Mouse (Mus musculus) right cerebral cortex, postnatal 36 days (tissue): ENCODE data around the gene Myo9b.

Experiments
- DNase-seq, 2 experiments: peaks; one replicate each; pipeline ENCODE4 v3.0.0; 2022; ENCODE audit warnings: low spot score in 2 of 2, mixed read lengths in 1 of 2

The Myo9b gene

DNA sequence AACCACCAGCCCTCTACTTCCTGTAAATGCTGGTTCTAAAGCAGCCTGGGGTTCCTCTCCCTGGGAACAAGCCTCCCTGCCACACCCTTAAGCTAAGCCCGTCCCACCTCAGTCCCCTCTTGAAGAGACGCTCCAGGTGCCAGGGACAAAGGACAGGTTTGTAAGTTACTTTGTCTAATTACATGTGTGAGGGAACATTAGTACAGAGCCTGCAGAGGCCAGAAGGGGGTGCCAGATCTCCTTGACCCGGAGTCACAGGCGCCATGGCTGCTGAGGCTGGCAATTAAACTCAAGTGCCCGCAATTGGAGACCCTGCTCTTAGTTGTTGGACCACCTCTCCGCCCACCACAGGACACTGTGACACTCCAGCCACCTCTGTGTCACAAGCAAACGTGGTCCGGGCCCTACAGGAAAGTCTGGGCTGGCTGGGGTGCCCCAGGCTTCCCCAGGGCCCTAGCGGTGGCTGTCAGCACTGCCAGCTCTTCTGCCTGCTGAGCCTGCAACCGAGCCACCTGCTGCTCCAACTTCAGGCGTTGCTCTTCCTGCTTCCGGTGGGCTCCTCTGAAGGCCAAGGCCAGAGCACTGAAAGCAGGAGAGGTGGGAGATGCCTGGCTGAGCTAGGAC, 112.8 kb downstream of the Myo9b start:
- no peak for DNase-seq

GRCm38 (mm10) chr8:71388267-71388666, 115.8 kb downstream of the Myo9b start:
- DNase-seq = no peak

DNA sequence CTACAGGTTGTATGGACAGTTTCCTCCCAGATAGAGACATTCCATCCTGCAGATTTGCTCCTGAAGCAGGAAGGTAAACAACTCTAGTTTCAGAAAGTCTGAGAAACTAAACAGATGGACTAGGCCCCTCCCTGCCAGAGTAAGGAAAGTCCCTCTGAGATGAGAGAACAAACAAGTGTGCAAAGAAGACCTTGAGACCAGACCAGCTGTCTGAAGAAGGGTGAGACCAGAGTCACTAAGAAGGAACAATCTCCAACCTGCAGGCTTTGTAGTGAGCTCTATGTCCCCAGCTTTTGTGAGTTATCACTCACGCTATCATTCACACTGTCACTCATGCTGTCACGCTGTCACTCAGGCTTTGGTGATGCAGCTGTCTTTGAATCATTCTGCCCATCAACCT, 119.2 kb downstream of the Myo9b start:
- no peak for DNase-seq

GRCm38 (mm10) chr8:71392391-71392790, 119.9 kb downstream of the Myo9b start:
- no peak for DNase-seq

DNA sequence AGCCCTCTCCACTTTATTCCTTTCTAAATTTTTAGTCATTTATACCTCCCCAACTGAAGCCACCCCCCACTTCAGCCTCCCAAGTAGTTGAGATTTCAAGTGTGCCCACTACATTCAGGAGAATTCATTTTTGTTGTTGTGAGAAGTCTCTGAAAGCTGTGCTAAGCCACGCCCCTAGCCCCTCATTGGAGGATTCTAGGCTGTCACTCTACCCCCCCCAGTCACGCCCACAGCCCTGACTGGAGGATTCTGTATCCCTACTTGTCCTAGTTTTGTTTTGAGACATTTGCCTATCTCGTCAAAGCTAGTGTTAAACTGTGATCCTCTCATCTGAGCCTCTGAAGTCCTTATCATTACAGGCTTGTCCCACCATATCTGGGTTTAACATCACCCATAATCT, 120.4 kb downstream of the Myo9b start:
- no peak for DNase-seq

DNA sequence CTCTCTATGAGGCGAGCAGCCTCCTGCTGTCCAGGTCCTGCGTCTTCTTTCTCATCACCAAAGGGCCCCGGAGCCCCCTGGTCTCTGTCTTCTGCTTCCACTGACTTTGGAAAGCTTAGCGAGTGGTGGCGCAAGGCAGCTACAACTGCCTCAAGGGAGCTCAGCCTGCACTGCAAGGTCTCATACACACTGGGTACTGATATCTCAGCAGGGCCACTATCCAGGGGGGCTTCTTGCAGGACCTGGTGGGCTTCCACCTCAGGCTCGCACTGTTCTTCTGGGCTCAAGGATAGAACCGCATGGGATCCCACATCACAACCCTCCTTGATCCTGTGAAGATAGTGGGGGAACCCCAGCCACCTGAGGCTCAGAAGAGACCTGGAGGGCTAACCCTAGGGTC, 122.0 kb downstream of the Myo9b start:
- peak in 1 of 2 experiments; percentile 0 for DNase-seq

DNA sequence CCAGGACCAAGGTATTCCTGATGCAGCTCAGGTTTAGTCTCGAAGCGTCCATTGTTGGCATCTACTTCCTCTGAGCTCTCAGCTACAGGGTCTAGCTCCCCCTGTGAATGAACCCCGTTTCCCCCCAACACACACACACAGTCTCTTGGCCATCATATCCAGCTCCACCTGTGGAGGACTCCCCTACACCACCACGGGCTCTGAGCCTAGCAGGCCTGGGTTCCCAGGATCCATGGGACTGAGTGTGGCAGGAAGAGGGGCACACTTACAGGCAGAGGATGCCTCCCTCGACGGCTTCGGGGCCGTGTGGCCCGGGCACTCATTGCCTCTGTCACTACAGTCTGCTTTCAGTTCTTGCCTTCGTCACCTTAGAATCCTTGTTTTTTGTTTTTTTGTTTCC, 122.6 kb downstream of the Myo9b start:
- no peak for DNase-seq

- DNase-seq = no peak
Measured at GRCm38 (mm10) chr8:71395629-71396028, 123.1 kb downstream of the Myo9b start, which contains the start of gene Ushbp1. Gene Ushbp1, minus strand, starts transcription at chr8:71395802.

- peak; percentile 91 to 96 for DNase-seq
Measured at GRCm38 (mm10) chr8:71396639-71397305, 124.3 kb downstream of the Myo9b start, which contains the start of gene Babam1. Gene Babam1, plus strand, starts transcription at chr8:71396861.

DNA sequence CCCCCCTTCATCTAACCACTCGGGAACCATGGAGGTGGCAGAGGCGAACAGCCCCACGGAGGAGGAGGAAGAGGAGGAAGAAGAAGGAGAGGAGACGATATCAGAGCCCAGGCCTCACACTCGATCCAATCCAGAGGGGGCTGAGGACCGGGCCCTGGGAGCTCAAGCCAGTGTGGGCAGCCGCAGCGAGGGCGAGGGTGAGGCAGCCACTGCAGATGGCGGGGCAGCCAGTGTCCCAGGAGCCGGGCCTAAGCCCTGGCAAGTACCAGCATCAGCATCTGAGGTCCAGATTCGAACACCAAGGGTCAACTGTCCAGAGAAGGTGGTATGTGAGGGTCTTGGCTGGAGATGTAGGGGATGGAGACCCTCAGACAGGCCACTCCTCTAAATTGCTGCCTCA, 125.2 kb downstream of the Myo9b start:
- DNase-seq = no peak

- no peak for DNase-seq
Measured at GRCm38 (mm10) chr8:71400826-71401225, 128.3 kb downstream of the Myo9b start.

DNA sequence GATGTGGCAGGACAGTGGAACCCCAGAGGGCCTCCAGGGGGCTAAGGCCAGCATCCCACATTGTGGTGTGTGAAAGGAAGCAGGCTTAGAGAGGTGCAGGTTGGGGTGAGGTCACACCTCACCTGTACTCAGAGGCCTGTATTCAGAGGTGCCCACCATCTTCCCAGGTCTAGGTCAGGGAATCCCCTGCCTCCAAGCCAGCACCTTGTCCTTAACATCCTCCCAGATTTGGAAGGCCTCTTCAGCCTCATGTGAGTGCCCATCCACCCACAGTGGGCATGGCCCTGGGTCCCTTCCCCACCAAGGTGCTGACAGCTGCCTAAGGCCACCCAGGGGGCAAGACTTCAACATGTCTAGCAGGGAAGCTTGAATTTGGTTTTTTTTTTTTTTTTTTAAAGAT, 128.9 kb downstream of the Myo9b start:
- DNase-seq = no peak

DNA sequence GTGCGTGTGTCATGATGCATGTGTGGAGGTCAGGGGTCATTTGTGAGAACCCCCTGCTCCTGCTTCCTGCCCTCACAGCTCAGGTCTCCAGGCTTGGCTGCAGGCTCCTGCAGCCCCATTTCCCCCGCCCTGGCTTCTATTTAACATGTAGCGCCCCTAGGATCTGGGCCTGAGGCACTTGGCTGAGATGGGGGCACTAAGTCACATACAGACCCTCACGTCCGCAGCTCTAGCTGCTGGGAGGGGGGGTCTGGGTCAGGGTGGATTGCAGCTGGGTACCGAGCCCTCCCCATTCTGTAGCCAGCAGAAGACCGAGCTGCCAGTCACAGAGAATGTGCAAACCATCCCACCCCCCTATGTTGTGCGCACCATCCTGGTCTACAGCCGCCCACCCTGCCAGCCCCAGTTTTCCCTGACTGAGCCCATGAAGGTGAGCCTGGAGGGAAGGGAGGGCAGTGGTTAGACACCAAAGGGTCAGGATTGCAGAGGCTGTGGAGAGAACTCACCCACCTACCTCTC, 130.0 kb downstream of the Myo9b start:
- DNase-seq = no peak

DNA sequence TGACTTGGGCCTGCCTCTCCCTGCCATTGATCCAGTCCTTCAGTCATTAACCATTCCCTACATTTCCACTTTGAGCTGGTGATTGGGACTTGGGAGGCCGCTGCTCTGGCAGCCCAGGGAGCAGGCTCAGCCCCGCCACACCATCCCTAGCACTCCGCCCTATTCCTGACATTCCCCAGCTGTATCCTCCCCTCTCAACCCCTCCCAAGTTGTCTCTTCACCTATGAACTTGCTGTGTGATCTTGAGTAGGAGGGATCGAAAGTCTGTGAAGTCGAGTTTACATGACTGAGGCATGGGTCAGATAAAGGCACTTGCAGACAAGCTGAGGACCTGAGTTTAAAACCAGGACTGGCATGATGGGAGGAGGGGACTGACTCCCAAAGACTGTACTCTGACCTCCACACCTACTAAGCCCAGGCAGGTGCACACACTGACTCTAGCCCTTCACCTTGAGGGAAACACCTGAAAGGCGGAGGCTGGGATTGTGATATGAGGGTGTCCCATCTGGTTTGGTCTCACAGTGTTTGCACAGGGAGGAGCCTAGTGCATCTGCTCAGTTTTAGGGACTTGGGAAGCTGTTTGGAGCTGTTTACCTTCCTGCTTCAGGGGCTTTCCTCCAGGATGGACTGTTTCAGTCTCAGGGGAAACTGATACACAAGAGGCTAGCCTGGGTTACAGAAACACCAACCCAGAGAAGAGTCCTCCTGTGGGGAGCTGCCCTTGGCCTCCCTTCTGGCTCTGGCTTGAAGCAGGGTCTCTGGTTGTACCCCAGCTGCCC, 130.8 kb downstream of the Myo9b start:
- no peak for DNase-seq

- DNase-seq = no peak
Measured at GRCm38 (mm10) chr8:71404011-71404410, 131.5 kb downstream of the Myo9b start.

DNA sequence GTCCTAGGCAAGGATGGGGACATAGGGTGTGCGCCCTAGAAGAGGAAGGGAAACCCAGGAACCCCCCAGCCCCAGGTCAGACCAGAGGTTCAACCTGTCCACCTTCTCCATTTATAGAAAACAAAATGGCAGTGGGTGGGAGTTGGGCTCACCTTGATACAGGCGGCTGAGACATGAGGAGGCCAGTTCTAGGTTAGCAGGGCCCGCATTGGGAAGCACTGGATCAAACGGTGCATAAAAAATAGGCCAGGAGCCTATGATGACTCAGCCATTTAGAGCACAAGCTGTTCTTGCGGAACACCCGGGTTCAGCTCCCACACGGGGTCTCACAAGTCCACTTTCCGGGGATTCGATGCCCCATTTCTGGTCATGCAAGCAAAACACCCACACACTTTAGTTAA, 132.4 kb downstream of the Myo9b start:
- no peak for DNase-seq

DNA sequence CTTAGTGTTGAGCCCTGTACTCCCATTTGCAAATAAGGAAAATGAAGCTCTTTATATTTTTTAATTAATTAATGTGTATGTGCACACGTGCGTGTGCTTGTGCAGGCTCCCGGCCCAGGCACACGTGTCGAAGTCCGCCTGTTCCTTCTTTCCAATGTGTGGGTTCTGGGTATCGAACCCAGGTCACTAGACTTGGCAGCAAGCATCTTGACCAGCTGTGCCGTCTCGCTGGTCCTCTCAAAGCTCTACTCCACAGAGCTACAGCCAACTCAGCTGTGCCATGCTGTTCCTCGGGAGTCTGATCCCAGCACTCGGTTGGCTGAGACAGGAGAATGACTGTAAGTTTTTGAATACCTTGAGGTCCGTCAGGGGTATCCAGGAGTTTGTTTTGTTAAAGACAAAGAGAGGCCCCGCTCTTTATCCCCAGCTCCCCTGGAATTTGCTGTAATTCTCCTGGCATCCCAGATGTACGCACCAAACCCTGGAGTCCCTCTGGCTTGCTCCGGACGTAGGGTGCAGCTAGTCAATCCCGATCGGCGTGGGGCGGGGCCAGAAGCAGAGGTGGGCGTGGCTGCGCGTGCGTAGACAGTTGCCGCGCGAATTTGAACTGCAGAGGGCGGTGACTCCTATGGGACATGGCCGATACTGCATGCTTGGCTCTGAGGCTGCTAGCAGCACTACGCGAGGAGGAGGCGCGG, 133.0 kb downstream of the Myo9b start, which contains the start of gene Ankle1:
Gene Ankle1, plus strand, starts transcription at position 610 of the 698 bp plus-strand sequence.
- peak; percentile 84 to 87 for DNase-seq

DNA sequence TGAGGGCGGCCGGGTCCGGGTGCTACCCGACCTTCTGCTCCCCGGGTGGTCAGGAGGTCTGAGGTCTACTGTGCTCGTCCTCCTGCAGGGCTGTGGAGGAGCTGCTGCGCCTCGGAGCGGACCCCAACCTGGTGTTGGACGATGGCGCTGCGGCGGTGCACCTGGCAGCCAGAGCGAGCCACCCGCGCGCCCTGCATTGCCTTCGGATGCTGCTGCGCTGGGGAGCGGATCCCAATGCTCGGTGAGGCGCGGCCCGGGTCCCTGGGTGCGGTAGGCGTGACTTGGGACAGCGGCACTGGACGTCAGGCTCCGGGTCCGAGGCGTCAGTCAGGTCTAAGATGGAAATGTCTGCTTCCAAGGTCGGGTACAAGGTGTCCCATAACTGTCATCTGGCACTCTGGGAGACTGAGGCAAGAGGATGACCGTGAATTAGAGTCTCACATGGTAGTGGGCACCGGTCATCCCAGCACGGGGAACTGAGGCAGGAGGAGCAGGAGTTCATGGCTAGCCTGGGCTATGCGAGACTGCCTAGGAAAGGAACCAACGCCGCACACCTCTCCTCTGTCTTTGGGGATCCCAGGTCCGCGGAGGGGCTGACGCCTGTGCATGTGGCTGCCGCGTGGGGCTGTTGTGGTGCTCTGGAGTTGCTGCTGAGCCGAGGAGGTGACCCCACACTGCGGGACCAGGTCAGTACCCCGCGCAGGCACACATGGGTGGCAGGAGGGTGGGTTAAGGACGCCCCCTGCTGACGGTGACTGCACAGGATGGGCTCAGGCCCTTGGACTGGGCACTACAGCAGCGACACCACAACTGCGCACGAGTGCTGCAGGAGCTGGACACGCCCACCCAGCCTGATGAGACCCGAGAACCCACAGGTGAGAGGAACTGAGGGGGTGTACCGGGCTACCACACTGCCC, 133.8 kb downstream of the Myo9b start:
- DNase-seq = no peak

- DNase-seq = no peak
Measured at GRCm38 (mm10) chr8:71407441-71407840, 134.9 kb downstream of the Myo9b start.

DNA sequence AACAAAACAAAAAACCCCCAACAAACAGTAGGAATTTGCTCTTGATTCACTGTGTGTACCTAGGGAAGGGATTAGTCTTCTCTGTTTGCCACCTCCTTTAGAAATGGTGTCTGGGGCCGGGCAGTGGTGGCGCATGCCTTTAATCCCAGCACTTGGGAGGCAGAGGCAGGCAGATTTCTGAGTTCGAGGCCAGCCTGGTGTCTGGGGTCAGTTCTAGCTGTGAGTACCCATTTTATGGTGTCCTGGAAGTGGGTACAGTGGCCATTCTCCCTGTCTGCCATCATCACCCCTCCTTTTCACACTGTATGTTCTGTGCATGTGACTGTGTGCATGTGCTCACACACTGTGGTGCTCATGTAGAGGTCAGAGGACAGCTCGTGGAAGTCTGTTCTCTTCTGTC, 135.7 kb downstream of the Myo9b start:
- DNase-seq = no peak
